Mouse (Mus musculus) T-cell, adult 66 days (primary cell): ENCODE measurements around the gene 1700020N15Rik. TPM values are rescaled to one million over a fixed set of nuclear protein-coding genes. Genes with fewer than 3 reads are reported as not detected.

Source experiments
- total RNA-seq, 2 experiments: library from RNA; stranded (reverse); gene quantifications; 3 replicates in 1 of 2; 4 replicates in 1 of 2; pipeline ENCODE4 v1.2.4; 2023

The 1700020N15Rik gene
- not detected for total RNA-seq

DNA sequence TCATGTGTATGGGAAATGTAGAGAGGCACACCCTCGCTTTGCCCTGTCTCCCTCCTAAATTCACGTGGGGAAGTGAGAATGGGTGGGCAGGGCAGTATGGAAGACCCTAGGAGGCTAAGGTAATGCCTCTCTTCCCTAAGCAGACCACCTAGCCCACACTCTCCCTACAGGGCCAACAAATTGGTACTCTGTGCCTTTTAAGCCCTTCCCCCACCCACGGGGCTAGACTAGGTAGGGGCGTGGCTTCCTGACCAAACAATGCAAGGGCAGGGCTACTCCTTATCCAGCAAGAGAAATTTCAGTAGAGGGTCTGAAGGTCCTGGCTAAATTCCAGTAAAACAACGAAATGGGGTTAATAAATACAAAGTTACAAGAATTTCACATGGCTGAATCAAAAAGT, at the start of gene 1700020N15Rik:
Gene 1700020N15Rik (plus strand): TSS at position 301 of the 400 bp plus-strand sequence.

